Mouse (Mus musculus) B cell, adult (primary cell): ENCODE results near the gene Lrpprc. TPM values are rescaled to one million over a fixed set of nuclear protein-coding genes. Genes with fewer than 3 reads are reported as not detected.

Source experiments
- total RNA-seq: library from RNA; stranded (reverse); gene quantifications from 4 replicates; pipeline ENCODE4 v1.2.4, GENCODE M21; 2023; ENCODE audit not compliant: inconsistent age

Lrpprc gene
- total RNA-seq = 49.4 to 51.9 TPM (median 50.2 TPM) in 4 replicates

GRCm38 (mm10) chr17:84790447-84791098, at the start of gene Lrpprc:
Gene Lrpprc, minus strand, starts transcription at chr17:84790789.

GRCm38 (mm10) chr17:84682734-84683717, 107.6 kb downstream of the Lrpprc start, which contains the start of gene Abcg5:
Gene Abcg5, minus strand, starts transcription at chr17:84683011.

GRCm38 (mm10) chr17:84675951-84676366, 114.6 kb downstream of the Lrpprc start, which contains the start of gene Abcg8:
Gene Abcg8, plus strand, starts transcription at chr17:84676302.

Other genes starting within 250 kb of the Lrpprc start
- 0.61 to 0.63 TPM in 2 of 4 replicates, not detected in the others for gene Dync2li1, start 164.3 kb downstream of the Lrpprc start, total RNA-seq
- gene Abcg8, start 114.5 kb downstream of the Lrpprc start, total RNA-seq = not detected in 4 replicates
- not detected in 4 replicates for gene Abcg5, start 107.8 kb downstream of the Lrpprc start, total RNA-seq
- 62.3 to 67.8 TPM (median 65.4 TPM) in 4 replicates for gene Ppm1b, start 166.0 kb upstream of the Lrpprc start, total RNA-seq
- 0.60 to 1.4 TPM (median 0.83 TPM) in 4 replicates for gene Slc3a1, start 237.6 kb upstream of the Lrpprc start, total RNA-seq